Mouse (Mus musculus): ENCODE data around the gene Ctsz. TPM values are rescaled to one million over a fixed set of nuclear protein-coding genes. Genes with fewer than 3 reads are reported as not detected.

Gene Ctsz
- polyA plus RNA-seq, 1 experiment from 2014 or later = 159 TPM

DNA sequence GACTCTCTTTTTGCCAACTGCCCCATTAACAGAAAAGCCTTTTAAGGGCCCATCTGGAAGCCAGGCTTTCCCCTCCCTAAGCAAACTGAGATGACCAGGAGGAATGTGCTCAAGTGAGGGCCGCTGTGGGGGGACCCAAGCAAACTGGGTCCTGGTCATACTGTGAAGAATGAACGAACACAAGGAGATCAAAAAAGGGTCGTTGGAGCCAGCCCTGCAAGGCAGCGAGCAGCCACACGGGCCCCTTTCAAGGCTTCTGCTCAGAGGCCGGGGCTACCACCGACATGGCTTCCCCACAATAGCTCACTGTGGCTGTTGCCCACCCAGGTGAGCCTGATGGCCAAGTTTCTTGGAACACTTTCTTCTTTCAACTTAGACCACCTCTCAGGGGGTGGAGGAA is 7.7 kb upstream of the Ctsz start:
- H3K27me3 ChIP-seq (replicated peaks; ENCODE audit: control insufficient read depth, insufficient read depth, low read length) = no peaks in the 10 kb centered on the region
- 49% methylated on average over 7 of the region's 7 CpGs for WGBS
- no peaks in the 10 kb centered on the region for H3K36me3 ChIP-seq (ENCODE audit: control insufficient read depth, insufficient read depth, low read length)
- H3K27ac ChIP-seq (ENCODE audit: low read depth, low read length) = no peak overlapping the region
- no peaks in the 10 kb centered on the region for H3K9me3 ChIP-seq (ENCODE audit: control insufficient read depth, low read length)
- ATAC-seq (replicated peaks; ENCODE audit: low FRiP score) = no peak
- peaks cover 5% of the 10 kb centered on the region for H3K4me1 ChIP-seq (replicated peaks; ENCODE audit: control insufficient read depth, insufficient read depth, low read length)
- no peak for DNase-seq (ENCODE audit: low spot score)
- no peak overlapping the region for H3K4me2 ChIP-seq
- no peak overlapping the region for H3K9ac ChIP-seq (ENCODE audit: low read depth, low read length)
- no peak overlapping the region for H3K4me3 ChIP-seq (ENCODE audit: low read depth, low read length)

DNA sequence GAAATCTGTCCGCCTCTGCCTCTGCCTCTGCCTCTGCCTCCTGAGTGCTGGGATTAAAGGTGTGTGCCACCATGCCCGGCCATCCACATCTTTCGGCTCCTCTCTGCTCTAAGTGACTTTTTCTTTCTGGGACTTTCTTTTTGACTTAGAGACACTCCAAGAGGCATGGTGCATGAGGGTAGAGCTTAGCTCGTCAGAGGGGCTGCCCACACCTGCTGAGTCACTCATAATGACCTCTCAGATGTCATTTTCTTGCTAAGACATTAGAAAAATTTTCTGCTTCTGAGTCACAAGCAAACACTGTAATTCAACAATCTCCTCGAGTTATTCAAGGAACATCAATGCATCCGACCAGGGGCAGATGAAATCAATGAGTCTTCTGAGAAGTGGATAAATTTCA is 6.2 kb upstream of the Ctsz start:
- H3K4me1 ChIP-seq (replicated peaks; ENCODE audit: control insufficient read depth, insufficient read depth, low read length) = no peaks in the 10 kb centered on the region; the same call in none of the 2 replicates
- ATAC-seq (replicated peaks; ENCODE audit: low FRiP score) = no peak
- WGBS = 66% methylated on average over 6 of the region's 6 CpGs

GRCm38 (mm10) chr2:174444359-174444758 is 5.5 kb upstream of the Ctsz start:
- DNase-seq (ENCODE audit: low spot score) (no peak), ATAC-seq (replicated peaks; ENCODE audit: low FRiP score) (no peak)
- no peaks in the 10 kb centered on the region for H3K36me3 ChIP-seq (ENCODE audit: control insufficient read depth, insufficient read depth, low read length)
- 65% methylated on average over 7 of the region's 7 CpGs for WGBS
- no peaks in the 10 kb centered on the region for H3K27me3 ChIP-seq (replicated peaks; ENCODE audit: control insufficient read depth, insufficient read depth, low read length)
- H3K9me3 ChIP-seq (ENCODE audit: control insufficient read depth, low read length) = no peaks in the 10 kb centered on the region
- no peak overlapping the region for H3K4me2 ChIP-seq
- peaks cover 4% of the 10 kb centered on the region for H3K4me1 ChIP-seq (replicated peaks; ENCODE audit: control insufficient read depth, insufficient read depth, low read length)
- no peak overlapping the region for H3K9ac ChIP-seq (ENCODE audit: low read depth, low read length)
- H3K4me3 ChIP-seq (ENCODE audit: low read depth, low read length) = no peak overlapping the region
- no peak overlapping the region for H3K27ac ChIP-seq (ENCODE audit: low read depth, low read length)

More for the DNA sequence above, 6.2 kb upstream of the Ctsz start:
- DNase-seq (ENCODE audit: low spot score) = no peak
- Histone ChIP-seq H3K27me3 (replicated peaks; ENCODE audit: control insufficient read depth, insufficient read depth, low read length) (no peaks in the 10 kb centered on the region), H3K4me3 (ENCODE audit: low read depth, low read length) (no peak overlapping the region), H3K36me3 (ENCODE audit: control insufficient read depth, insufficient read depth, low read length) (no peaks in the 10 kb centered on the region), H3K4me2 (no peak overlapping the region), H3K9me3 (ENCODE audit: control insufficient read depth, low read length) (no peaks in the 10 kb centered on the region), H3K27ac (ENCODE audit: low read depth, low read length) (no peak overlapping the region), H3K9ac (ENCODE audit: low read depth, low read length) (no peak overlapping the region)

DNA sequence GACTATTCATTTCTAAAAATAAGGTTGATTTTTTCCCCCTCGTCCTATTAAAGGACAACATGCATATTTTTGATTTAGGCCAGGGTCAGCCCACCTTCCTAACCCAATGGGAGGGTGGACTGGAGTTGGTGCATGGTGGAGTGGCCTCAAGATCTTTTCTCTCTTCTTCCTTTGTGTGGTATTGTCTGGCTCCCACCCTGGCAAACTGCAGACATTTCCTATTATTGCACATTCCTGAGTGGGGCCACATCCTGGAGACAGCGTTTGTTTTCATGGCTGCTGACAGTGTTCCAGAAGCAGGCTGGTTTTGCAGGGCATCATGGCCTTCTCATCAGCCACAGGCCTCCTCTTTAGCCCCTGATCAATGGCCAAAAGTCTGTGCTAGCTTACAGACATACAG is 4.2 kb upstream of the Ctsz start:
- H3K36me3 ChIP-seq (ENCODE audit: control insufficient read depth, insufficient read depth, low read length) = no peaks in the 10 kb centered on the region
- DNase-seq (ENCODE audit: low spot score) (no peak), ATAC-seq (replicated peaks; ENCODE audit: low FRiP score) (no peak)
- H3K4me2 ChIP-seq = no peak overlapping the region
- peaks cover 12% of the 10 kb centered on the region for H3K4me1 ChIP-seq (replicated peaks; ENCODE audit: control insufficient read depth, insufficient read depth, low read length)
- H3K4me3 ChIP-seq (ENCODE audit: low read depth, low read length) = no peak overlapping the region
- H3K27ac ChIP-seq (ENCODE audit: low read depth, low read length) = no peak overlapping the region
- H3K9me3 ChIP-seq (ENCODE audit: control insufficient read depth, low read length) = no peaks in the 10 kb centered on the region
- 67% methylated on average over 2 of the region's 2 CpGs for WGBS
- no peaks in the 10 kb centered on the region for H3K27me3 ChIP-seq (replicated peaks; ENCODE audit: control insufficient read depth, insufficient read depth, low read length)
- no peak overlapping the region for H3K9ac ChIP-seq (ENCODE audit: low read depth, low read length)

- Histone ChIP-seq H3K27ac (ENCODE audit: low read depth, low read length) (no peak overlapping the region), H3K36me3 (ENCODE audit: control insufficient read depth, insufficient read depth, low read length) (no peaks in the 10 kb centered on the region), H3K4me2 (no peak overlapping the region), H3K27me3 (replicated peaks; ENCODE audit: control insufficient read depth, insufficient read depth, low read length) (no peaks in the 10 kb centered on the region), H3K4me1 (replicated peaks; ENCODE audit: control insufficient read depth, insufficient read depth, low read length) (peaks cover 17% of the 10 kb centered on the region), H3K4me3 (ENCODE audit: low read depth, low read length) (no peak overlapping the region), H3K9me3 (ENCODE audit: control insufficient read depth, low read length) (no peaks in the 10 kb centered on the region), H3K9ac (ENCODE audit: low read depth, low read length) (no peak overlapping the region)
- no peak for DNase-seq (ENCODE audit: low spot score)
- 82% methylated on average over 9 of the region's 9 CpGs for WGBS
- no peak for ATAC-seq (replicated peaks; ENCODE audit: low FRiP score)
These were observed 3.6 kb upstream of the Ctsz start for GRCm38 (mm10) chr2:174442460-174442859.

DNA sequence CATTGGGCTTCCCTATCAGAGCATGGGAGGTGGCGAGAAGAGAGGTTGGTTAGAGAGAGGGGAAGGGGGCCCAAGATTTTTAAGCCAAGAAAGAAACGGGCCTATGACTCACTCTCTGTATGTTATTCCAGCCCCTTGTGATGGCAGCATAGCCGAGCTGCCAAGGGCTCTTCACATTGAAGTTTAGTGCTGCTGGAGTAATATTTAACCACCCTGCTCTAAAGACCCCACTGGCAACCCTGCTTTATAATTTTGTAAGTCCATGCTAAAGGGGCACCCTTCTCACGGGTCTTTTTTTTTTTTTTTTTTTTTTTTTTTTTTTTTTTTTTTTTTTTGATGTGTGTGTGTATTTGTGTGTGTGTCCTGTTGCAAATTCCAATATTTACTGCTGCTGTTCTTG is 3.1 kb upstream of the Ctsz start:
- Histone ChIP-seq H3K9ac (ENCODE audit: low read depth, low read length) (no peak overlapping the region), H3K4me1 (replicated peaks; ENCODE audit: control insufficient read depth, insufficient read depth, low read length) (peaks cover 22% of the 10 kb centered on the region), H3K9me3 (ENCODE audit: control insufficient read depth, low read length) (no peaks in the 10 kb centered on the region), H3K4me2 (no peak overlapping the region), H3K4me3 (ENCODE audit: low read depth, low read length) (no peak overlapping the region), H3K36me3 (ENCODE audit: control insufficient read depth, insufficient read depth, low read length) (no peaks in the 10 kb centered on the region), H3K27me3 (replicated peaks; ENCODE audit: control insufficient read depth, insufficient read depth, low read length) (no peaks in the 10 kb centered on the region), H3K27ac (ENCODE audit: low read depth, low read length) (no peak overlapping the region)
- ATAC-seq (replicated peaks; ENCODE audit: low FRiP score) (no peak), DNase-seq (ENCODE audit: low spot score) (no peak)
- WGBS = 68% methylated on average over 4 of the region's 4 CpGs

DNA sequence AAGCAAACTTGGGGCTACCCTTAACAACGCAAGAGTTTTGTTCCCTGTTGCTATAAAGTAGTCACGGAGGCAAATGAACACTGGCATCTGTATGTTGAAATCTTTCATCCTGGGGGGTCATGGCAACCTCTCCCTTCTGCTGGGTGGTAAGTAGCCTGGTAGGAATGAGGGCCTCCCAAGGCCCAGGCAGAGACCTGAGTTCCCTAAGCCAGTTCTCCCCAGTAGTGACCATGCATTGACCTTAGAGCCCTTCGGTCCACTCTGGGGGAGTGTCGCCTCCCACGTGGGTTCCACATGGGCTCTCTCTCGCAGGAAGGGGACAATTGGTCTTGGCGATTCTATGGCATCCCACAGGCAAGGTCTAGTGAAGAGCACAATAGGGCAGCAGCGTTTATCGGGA is 1.1 kb upstream of the Ctsz start:
- DNase-seq (ENCODE audit: low spot score) (no peak), ATAC-seq (replicated peaks; ENCODE audit: low FRiP score) (no peak)
- 82% methylated on average over 9 of the region's 9 CpGs for WGBS
- no peak overlapping the region for H3K9ac ChIP-seq (ENCODE audit: low read depth, low read length)
- no peaks in the 10 kb centered on the region for H3K27me3 ChIP-seq (replicated peaks; ENCODE audit: control insufficient read depth, insufficient read depth, low read length)
- no peaks in the 10 kb centered on the region; the same call in 1 of the 2 replicates for H3K36me3 ChIP-seq (ENCODE audit: control insufficient read depth, insufficient read depth, low read length)
- H3K27ac ChIP-seq (ENCODE audit: low read depth, low read length) = no peak overlapping the region
- no peak overlapping the region for H3K4me2 ChIP-seq
- H3K4me3 ChIP-seq (ENCODE audit: low read depth, low read length) = no peak overlapping the region
- H3K4me1 ChIP-seq (replicated peaks; ENCODE audit: control insufficient read depth, insufficient read depth, low read length) = peaks cover 24% of the 10 kb centered on the region
- no peaks in the 10 kb centered on the region for H3K9me3 ChIP-seq (ENCODE audit: control insufficient read depth, low read length)

GRCm38 (mm10) chr2:174439450-174439838 is 605 bp upstream of the Ctsz start:
- H3K9me3 ChIP-seq (ENCODE audit: control insufficient read depth, low read length) = no peaks in the 10 kb centered on the region
- no peaks in the 10 kb centered on the region; the same call in 1 of the 2 replicates for H3K36me3 ChIP-seq (ENCODE audit: control insufficient read depth, insufficient read depth, low read length)
- H3K4me1 ChIP-seq (replicated peaks; ENCODE audit: control insufficient read depth, insufficient read depth, low read length) = peaks cover 24% of the 10 kb centered on the region
- peak overlapping the region; percentile 58; the same call in 1 of the 2 replicates for H3K4me3 ChIP-seq (ENCODE audit: low read depth, low read length)
- H3K27me3 ChIP-seq (replicated peaks; ENCODE audit: control insufficient read depth, insufficient read depth, low read length) = no peaks in the 10 kb centered on the region
- H3K9ac ChIP-seq (ENCODE audit: low read depth, low read length) = 0 out of 2 replicates have a peak overlapping the region, but pooled peaks have one; percentile 17
- H3K4me2 ChIP-seq = peak overlapping the region; percentile 63
- DNase-seq (ENCODE audit: low spot score) (no peak), ATAC-seq (replicated peaks; ENCODE audit: low FRiP score) (no peak)
- WGBS = 36% methylated on average over 5 of the region's 5 CpGs
- no peak overlapping the region for H3K27ac ChIP-seq (ENCODE audit: low read depth, low read length)

DNA sequence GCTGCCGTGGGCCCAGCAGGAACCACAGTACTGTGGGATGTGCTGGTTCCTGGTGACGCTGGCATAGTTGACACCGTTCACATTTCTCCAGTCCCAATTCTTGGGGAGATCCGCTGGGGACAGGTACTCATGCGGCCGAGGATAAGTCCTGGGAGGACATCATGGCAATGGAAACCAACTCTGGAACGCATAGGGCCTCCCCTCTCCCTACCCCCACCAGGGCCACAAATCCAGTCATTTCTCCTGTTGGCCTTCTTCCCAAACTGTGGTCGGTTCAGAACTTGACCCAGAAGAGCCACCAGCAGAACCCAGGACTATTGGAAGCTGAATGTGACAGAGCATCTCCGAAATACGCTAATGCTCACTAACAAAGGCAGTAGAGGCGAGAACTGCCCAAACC is 658 bp downstream of the Ctsz start:
- WGBS = 65% methylated on average over 11 of the region's 11 CpGs
- no peaks in the 10 kb centered on the region for H3K27me3 ChIP-seq (replicated peaks; ENCODE audit: control insufficient read depth, insufficient read depth, low read length)
- peak overlapping the region; percentile 69 for H3K9ac ChIP-seq (ENCODE audit: low read depth, low read length)
- H3K4me1 ChIP-seq (replicated peaks; ENCODE audit: control insufficient read depth, insufficient read depth, low read length) = peaks cover 24% of the 10 kb centered on the region
- H3K4me3 ChIP-seq (ENCODE audit: low read depth, low read length) = peak overlapping the region; percentile 58
- no peaks in the 10 kb centered on the region for H3K9me3 ChIP-seq (ENCODE audit: control insufficient read depth, low read length)
- ATAC-seq (replicated peaks; ENCODE audit: low FRiP score) = no peak
- peak overlapping the region; percentile 63 for H3K4me2 ChIP-seq
- no peak overlapping the region; the same call in 1 of the 2 replicates for H3K27ac ChIP-seq (ENCODE audit: low read depth, low read length)
- no peaks in the 10 kb centered on the region; the same call in 1 of the 2 replicates for H3K36me3 ChIP-seq (ENCODE audit: control insufficient read depth, insufficient read depth, low read length)
- no peak for DNase-seq (ENCODE audit: low spot score)
